Mouse (Mus musculus) layer of hippocampus, adult 2 months (tissue): ENCODE measurements at regions not wholly inside any gene's neighbourhood (a gene's known extent, or its start where the extent isn't known, plus 50 kb on each side); places are given as distances from the start of the nearest gene placed in this dataset.

ENCODE experiments used
- DNase-seq, 2 experiments: peaks; one replicate each; pipeline ENCODE4 v3.0.0; 2022; ENCODE audit warnings: low spot score in 2 of 2
- H3K27ac ChIP-seq: fragments of 200-600 bp; 2 replicates; pipeline ENCODE4 v1.8.1; 2022
- H3K4me3 ChIP-seq: fragments of 200-600 bp; 2 replicates; pipeline ENCODE4 v1.8.1; 2022; ENCODE audit warnings: mild to moderate bottlenecking
- CTCF ChIP-seq: fragments of 200-600 bp; conservative IDR thresholded peaks from 2 replicates; pipeline ENCODE4 v1.8.1; 2022; ENCODE audit warnings: antibody characterized with exemption, mild to moderate bottlenecking, moderate library complexity

- DNase-seq, result no peak
- Histone ChIP-seq H3K27ac (peak overlapping the region; percentile 86), H3K4me3 (no peak overlapping the region)
- no peak for TF ChIP-seq CTCF
Measured at GRCm38 (mm10) chr10:14213536-14213935, 247.7 kb downstream of the Hivep2 start.

DNA sequence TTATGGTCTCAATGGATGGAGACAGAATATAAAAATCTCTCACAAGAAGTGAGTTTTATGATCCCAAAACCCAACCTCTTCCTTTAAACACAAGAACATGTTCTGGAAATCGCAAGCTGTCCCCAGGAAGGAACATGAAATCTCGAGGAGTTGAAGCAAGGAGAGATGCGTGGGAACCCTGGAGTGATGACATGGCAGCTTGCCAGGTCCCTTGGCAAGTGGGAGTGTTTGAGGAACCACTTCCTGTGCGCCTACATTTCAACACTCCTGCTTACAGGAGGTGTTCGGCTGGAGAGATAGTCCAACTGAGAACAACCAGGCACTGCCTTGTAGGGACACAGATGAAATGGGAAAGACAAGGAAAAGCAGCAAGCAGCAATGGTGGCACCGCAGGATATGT, 246.1 kb downstream of the Hivep2 start:
- H3K4me3 ChIP-seq, result no peak overlapping the region
- no peak for TF ChIP-seq CTCF
- peak in 1 of 2 experiments; percentile 58 for DNase-seq
- peak overlapping the region; percentile 86 for H3K27ac ChIP-seq

DNA sequence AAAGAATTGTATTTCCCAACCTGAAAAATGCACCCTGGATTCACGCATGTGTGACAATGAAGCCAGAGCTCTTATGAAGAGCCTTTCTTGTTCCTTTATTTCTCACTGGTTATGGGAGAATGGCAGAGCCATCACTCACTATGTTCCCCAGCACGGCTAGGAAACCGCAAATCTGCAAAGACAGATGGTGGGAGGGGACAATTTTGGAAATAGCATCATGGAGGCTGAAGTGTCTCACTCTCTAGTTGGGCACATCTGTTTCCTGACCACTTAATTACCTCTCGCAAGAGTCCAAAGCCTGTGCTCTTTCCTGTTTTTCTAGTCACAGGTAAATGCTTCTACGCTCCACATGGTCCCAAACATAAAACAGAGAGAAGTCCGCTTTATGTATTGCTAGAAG, 245.6 kb downstream of the Hivep2 start:
- DNase-seq, result no peak
- peak overlapping the region; percentile 86 for H3K27ac ChIP-seq
- TF ChIP-seq CTCF, result no peak
- no peak overlapping the region for H3K4me3 ChIP-seq

DNA sequence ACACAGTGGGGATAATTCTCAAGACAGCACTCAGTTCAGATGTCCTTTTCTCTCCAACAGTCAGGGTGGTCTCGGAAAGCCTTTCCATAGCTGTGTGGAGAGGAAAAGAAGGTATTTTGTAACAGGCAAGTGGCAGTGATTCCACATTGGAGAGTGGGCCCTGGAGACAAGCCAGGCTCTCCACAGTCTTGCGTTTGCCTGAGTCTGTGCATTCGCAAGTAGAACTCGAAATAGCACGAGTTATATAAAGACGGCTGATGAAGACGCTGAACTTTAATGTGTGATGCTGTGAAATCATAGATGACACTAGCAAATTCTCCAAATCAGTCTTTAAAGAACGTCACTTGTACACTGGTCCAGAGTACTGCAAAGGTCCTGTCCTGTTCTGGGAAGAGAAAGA, 244.6 kb downstream of the Hivep2 start:
- TF ChIP-seq CTCF, result no peak
- Histone ChIP-seq H3K4me3 (no peak overlapping the region), H3K27ac (peak overlapping the region; percentile 86)
- DNase-seq, result peak in 1 of 2 experiments; percentile 46

- peak overlapping the region; percentile 86 for H3K27ac ChIP-seq
- no peak for TF ChIP-seq CTCF
- DNase-seq, result no peak
- no peak overlapping the region for H3K4me3 ChIP-seq
Measured at GRCm38 (mm10) chr10:14210045-14210444, 244.2 kb downstream of the Hivep2 start.

- no peak for TF ChIP-seq CTCF
- peak overlapping the region; percentile 86 for H3K27ac ChIP-seq
- H3K4me3 ChIP-seq, result no peak overlapping the region
- DNase-seq, result no peak
Measured at GRCm38 (mm10) chr10:14208206-14208605, 242.3 kb downstream of the Hivep2 start.

DNA sequence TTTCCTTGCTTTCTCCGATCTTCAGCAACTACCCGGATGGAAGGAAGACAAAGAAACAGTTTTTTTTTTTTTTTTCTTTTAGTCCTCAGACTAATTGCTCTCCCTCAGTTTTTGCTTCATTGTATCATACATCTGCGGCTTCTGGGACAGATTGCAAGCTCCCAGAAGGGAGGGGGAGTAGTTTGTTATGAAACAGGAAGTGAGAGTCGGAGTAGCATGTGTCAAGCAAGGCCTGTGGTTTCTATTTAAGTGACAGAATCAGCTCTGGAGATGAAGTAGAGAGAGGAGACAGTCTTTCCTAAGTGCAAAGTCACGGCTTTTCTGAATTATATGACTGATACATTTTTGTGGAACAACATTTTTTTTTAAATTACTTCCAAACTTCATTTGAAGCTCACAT, 241.7 kb downstream of the Hivep2 start:
- TF ChIP-seq CTCF, result no peak
- H3K4me3 ChIP-seq, result no peak overlapping the region; the same call in 1 of the 2 replicates
- DNase-seq, result peak; percentile 79 to 90
- H3K27ac ChIP-seq, result peak overlapping the region; percentile 86

- no peak for DNase-seq
- peak overlapping the region; percentile 86 for H3K27ac ChIP-seq
- no peak for TF ChIP-seq CTCF
- H3K4me3 ChIP-seq, result no peak overlapping the region; the same call in 1 of the 2 replicates
Measured at GRCm38 (mm10) chr10:14207051-14207570, 241.2 kb downstream of the Hivep2 start.
